Mouse (Mus musculus) embryo, embryonic 11 days (tissue): Measurements from ENCODE around the gene Mapk1ip1l.
A peak's percentile ranks its signal among the peaks of the same experiment; 100 is the strongest.
"Not testable (repeated sequence)": the region's sequence is repeated elsewhere in the genome, so short reads cannot be mapped to it uniquely, and the experiment has no call there.

ENCODE experiments used
- DNase-seq: peaks from one replicate; pipeline ENCODE4 v3.0.0-alpha.2; 2015

Mapk1ip1l gene

GRCm38 (mm10) chr14:47304814-47305405 lies 6.8 kb downstream of the Mapk1ip1l start:
- no peak for DNase-seq

- no peak for DNase-seq
Measured at GRCm38 (mm10) chr14:47305933-47306332, 7.9 kb downstream of the Mapk1ip1l start.

GRCm38 (mm10) chr14:47307669-47308068 lies 9.6 kb downstream of the Mapk1ip1l start:
- DNase-seq: no peak

GRCm38 (mm10) chr14:47309061-47309460 lies 11.0 kb downstream of the Mapk1ip1l start:
- no peak for DNase-seq

GRCm38 (mm10) chr14:47310342-47311181 lies 12.5 kb downstream of the Mapk1ip1l start:
- DNase-seq: no peak

GRCm38 (mm10) chr14:47319362-47319761 lies 21.3 kb downstream of the Mapk1ip1l start:
- DNase-seq: no peak

GRCm38 (mm10) chr14:47321581-47321980 lies 23.5 kb downstream of the Mapk1ip1l start:
- DNase-seq: not testable (repeated sequence)

GRCm38 (mm10) chr14:47325965-47326761 lies 28.1 kb downstream of the Mapk1ip1l start:
- DNase-seq: no peak

- no peak for DNase-seq
Measured at GRCm38 (mm10) chr14:47327347-47327746, 29.3 kb downstream of the Mapk1ip1l start.

GRCm38 (mm10) chr14:47331920-47332319 lies 33.9 kb downstream of the Mapk1ip1l start:
- peak; percentile 52 for DNase-seq

GRCm38 (mm10) chr14:47334819-47335218 lies 36.8 kb downstream of the Mapk1ip1l start:
- DNase-seq: peak; percentile 65

- no peak for DNase-seq
Measured at GRCm38 (mm10) chr14:47335300-47335699, 37.2 kb downstream of the Mapk1ip1l start.

- DNase-seq: no peak
Measured at GRCm38 (mm10) chr14:47340231-47340925, 42.3 kb downstream of the Mapk1ip1l start.

- DNase-seq: peak; percentile 8
Measured at GRCm38 (mm10) chr14:47341811-47342291, 43.8 kb downstream of the Mapk1ip1l start.

GRCm38 (mm10) chr14:47346715-47347114 lies 48.6 kb downstream of the Mapk1ip1l start:
- no peak for DNase-seq

- no peak for DNase-seq
Measured at GRCm38 (mm10) chr14:47350974-47351373, 52.9 kb downstream of the Mapk1ip1l start.

GRCm38 (mm10) chr14:47352272-47352671 lies 54.2 kb downstream of the Mapk1ip1l start:
- no peak for DNase-seq

GRCm38 (mm10) chr14:47353240-47353639 lies 55.2 kb downstream of the Mapk1ip1l start:
- DNase-seq: no peak

- no peak for DNase-seq
Measured at GRCm38 (mm10) chr14:47354111-47354577, 56.1 kb downstream of the Mapk1ip1l start.

- DNase-seq: no peak
Measured at GRCm38 (mm10) chr14:47354948-47355347, 56.9 kb downstream of the Mapk1ip1l start.

- DNase-seq: no peak
Measured at GRCm38 (mm10) chr14:47356622-47357021, 58.6 kb downstream of the Mapk1ip1l start.

GRCm38 (mm10) chr14:47359610-47360009 lies 61.5 kb downstream of the Mapk1ip1l start:
- no peak for DNase-seq
